Mouse (Mus musculus) c-Kit-positive CD71-positive TER-119-negative erythroid progenitor cells, embryonic 14.5 days (primary cell): ENCODE measurements around the gene March1.
"Not testable (repeated sequence)": the region's sequence is repeated elsewhere in the genome, so short reads cannot be mapped to it uniquely, and the experiment has no call there.

ENCODE experiments used
- DNase-seq: peaks from one replicate; pipeline ENCODE4 v3.0.0-alpha.2; 2013; ENCODE audit warnings: low read depth

Gene March1

GRCm38 (mm10) chr8:66317824-66318223, 700.1 kb downstream of the March1 start:
- no peak for DNase-seq

- no peak for DNase-seq
Observed at GRCm38 (mm10) chr8:66323045-66323807, 705.5 kb downstream of the March1 start.

GRCm38 (mm10) chr8:66326396-66326795, 708.7 kb downstream of the March1 start:
- DNase-seq = no peak

GRCm38 (mm10) chr8:66332206-66332605, 714.5 kb downstream of the March1 start:
- no peak for DNase-seq

- DNase-seq = no peak
Observed at GRCm38 (mm10) chr8:66334265-66334664, 716.6 kb downstream of the March1 start.

GRCm38 (mm10) chr8:66339551-66339950, 721.9 kb downstream of the March1 start:
- no peak for DNase-seq

- DNase-seq = no peak
Observed at GRCm38 (mm10) chr8:66342928-66343327, 725.2 kb downstream of the March1 start.

- no peak for DNase-seq
Observed at GRCm38 (mm10) chr8:66362882-66363801, 745.4 kb downstream of the March1 start.

GRCm38 (mm10) chr8:66383694-66384373, 766.1 kb downstream of the March1 start:
- no peak for DNase-seq

- no peak for DNase-seq
Observed at GRCm38 (mm10) chr8:66386008-66386407, 768.3 kb downstream of the March1 start.

GRCm38 (mm10) chr8:66388693-66389092, 771.0 kb downstream of the March1 start:
- DNase-seq = no peak

- no peak for DNase-seq
Observed at GRCm38 (mm10) chr8:66391554-66391953, 773.9 kb downstream of the March1 start.

GRCm38 (mm10) chr8:66392900-66393299, 775.2 kb downstream of the March1 start:
- no peak for DNase-seq

GRCm38 (mm10) chr8:66394148-66394547, 776.4 kb downstream of the March1 start:
- DNase-seq = no peak

- DNase-seq = no peak
Observed at GRCm38 (mm10) chr8:66397811-66398210, 780.1 kb downstream of the March1 start.

GRCm38 (mm10) chr8:66400050-66400449, 782.4 kb downstream of the March1 start:
- DNase-seq = no peak

- DNase-seq = no peak
Observed at GRCm38 (mm10) chr8:66404711-66405414, 787.2 kb downstream of the March1 start.

- not testable (repeated sequence) for DNase-seq
Observed at GRCm38 (mm10) chr8:66405796-66406195, 788.1 kb downstream of the March1 start.

- no peak for DNase-seq
Observed at GRCm38 (mm10) chr8:66406596-66407361, 789.1 kb downstream of the March1 start.

GRCm38 (mm10) chr8:66410080-66410615, 792.4 kb downstream of the March1 start:
- no peak for DNase-seq

GRCm38 (mm10) chr8:66413101-66413500, 795.4 kb downstream of the March1 start:
- no peak for DNase-seq
